Mouse (Mus musculus) megakaryocyte, adult 5-6 weeks (primary cell): Measurements from ENCODE around the gene Ppp1r36. TPM values are rescaled to one million over a fixed set of nuclear protein-coding genes. Genes with fewer than 3 reads are reported as not detected.
"Not testable (repeated sequence)": the region's sequence is repeated elsewhere in the genome, so short reads cannot be mapped to it uniquely, and the experiment has no call there.

Experiments used
- ATAC-seq: 2 replicates; pipeline ENCODE4 v1.8.0; 2016; ENCODE audit warnings: mild to moderate bottlenecking, inconsistent platforms; ENCODE audit not compliant: poor library complexity, severe bottlenecking
- total RNA-seq, 2 experiments: library from RNA; stranded (forward) in 1 of 2; stranded (reverse) in 1 of 2; fragments of 153-499, 151-499 nt in 1 of 2; fragments of 221-1000, 200-1000 nt in 1 of 2; gene quantifications; 2 replicates each; pipeline versions ENCODE4 v1.2.3 to v1.2.4; 2015 to 2017

Gene Ppp1r36
- total RNA-seq, 2 experiments from 2014 or later, result 0.18 to 0.58 TPM

DNA sequence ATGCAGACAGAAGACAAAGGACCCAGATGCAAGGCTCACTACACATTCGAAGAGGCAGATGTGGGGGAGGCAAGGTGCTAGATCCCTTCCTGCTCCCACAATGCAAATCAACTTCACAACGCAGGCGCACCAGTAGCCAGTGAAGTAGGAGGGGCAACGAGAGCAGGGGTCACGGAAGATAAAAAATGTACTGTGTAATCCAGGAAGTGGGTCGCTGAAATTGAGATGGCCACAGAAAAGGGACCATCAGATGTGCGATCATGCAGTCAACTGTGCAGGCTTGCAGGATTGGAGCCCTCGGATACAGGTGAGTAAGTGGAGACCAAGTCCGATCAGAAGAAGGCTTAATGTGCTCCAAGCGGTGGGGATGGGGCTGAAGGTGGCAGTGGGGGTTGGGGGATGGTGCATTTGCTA, 27.0 kb downstream of the Ppp1r36 start:
- no peak for ATAC-seq

DNA sequence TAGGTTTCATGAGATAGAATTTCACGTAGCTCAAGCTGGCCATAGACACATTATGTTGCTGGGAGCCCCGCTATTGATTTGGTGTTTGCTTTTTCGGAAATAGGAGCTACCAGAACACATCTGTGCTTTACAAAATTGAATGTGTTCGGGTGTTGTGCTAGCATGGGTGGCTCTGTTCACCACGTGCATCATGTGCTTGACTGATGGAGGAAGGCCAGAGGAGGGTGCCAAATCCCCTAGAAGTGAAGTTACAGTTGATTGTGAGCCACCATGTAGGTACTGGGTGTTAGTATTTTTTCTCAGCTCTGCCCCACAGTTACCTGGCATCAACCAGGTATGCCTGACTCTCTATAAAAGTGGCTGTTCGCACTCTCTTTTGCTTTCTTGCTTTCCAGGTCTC, 27.5 kb downstream of the Ppp1r36 start:
- no peak for ATAC-seq

DNA sequence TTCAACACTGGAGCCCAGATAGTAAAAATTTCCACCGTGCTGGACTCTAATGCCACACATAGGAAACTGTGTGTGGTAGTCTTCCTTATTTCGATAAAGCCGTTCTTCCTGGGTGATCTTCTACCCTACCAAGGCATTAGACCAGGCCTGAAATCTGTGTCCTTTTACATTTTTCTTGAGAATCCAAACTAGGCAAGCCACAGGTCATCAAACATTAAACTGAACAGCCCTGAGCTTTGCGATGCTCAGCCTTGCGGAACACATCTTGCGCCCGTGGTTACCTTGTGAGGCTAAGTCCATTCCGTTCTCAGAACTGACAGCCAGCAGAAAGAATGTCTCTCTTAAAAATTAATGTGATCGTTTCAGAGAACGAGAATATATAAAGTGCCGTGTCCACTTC, 28.9 kb downstream of the Ppp1r36 start:
- ATAC-seq, result no peak

DNA sequence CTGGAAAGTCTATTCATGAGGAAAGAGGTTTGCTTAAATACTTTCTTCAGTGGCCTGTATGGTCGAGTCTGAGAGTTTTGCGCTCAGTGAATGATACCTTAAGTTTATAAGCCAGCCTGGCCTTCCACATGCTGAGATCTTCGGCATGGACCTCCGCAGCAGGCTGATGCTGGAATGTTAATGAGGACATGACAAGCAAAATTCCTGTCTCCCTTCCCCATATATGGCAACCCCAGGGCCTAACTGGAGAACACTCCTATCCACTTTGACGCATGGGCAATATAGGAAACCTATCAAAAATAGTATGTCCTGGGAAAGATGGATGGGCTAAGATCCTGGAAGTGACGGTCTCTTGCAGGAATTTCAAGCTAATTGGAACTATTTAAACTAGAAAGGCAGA, 30.8 kb downstream of the Ppp1r36 start:
- no peak for ATAC-seq

DNA sequence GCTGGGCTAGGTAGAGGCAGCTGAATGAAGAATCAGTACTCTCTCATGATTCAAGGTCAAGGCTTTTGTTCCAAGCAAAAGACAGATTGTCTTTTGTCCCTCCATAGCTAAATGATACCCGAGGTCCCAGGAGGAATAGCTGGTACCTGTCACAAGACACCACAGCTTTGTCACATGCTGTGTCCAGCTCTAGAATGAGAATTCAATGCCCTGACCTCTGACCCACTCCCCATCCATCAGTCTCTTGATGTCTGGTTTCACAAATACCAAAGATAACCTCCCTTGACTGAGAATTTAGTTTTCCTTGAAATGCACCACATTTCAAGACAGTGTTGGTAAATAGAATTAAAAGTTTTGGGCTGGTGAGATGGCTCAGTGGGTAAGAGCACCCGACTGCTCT, 34.9 kb downstream of the Ppp1r36 start:
- no peak for ATAC-seq

DNA sequence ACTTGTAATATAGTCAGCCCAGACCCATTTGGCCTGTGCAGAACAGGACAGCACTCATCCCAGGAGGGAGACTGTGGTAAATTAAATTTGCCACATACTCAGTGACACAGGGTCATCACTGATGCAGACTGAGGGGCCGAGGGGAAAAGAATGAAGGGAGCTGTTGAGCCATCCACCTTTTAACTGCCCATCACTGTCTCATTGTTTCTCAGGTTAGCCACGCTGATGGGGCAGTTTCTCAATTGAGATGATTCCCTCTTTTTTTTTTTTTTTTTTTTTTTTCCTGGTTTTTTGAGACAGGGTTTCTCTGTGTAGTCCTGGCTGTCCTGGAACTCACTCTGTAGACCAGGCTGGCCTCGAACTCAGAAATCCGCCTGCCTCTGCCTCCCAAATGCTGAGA, 41.1 kb downstream of the Ppp1r36 start:
- ATAC-seq, result not testable (repeated sequence)

DNA sequence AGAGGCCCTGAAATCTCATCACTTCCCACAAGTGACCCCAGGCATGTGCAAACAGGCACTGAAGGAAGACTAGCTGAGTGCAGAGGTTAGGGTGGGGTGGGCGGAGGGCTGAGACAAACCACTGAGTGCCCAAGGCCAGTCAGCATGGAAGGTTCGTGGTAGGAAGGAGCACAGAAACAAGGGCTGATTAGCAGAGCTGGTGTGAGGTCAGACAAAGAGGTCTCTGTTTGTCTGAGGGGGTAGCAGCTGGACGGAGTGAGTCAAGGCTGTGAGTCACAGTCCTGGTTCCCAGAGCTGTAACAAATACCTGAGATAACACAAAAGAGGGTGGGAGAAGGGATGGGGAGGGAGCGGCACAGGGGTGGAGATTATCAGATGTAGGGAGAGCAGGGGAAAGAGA, 41.7 kb downstream of the Ppp1r36 start:
- no peak for ATAC-seq

DNA sequence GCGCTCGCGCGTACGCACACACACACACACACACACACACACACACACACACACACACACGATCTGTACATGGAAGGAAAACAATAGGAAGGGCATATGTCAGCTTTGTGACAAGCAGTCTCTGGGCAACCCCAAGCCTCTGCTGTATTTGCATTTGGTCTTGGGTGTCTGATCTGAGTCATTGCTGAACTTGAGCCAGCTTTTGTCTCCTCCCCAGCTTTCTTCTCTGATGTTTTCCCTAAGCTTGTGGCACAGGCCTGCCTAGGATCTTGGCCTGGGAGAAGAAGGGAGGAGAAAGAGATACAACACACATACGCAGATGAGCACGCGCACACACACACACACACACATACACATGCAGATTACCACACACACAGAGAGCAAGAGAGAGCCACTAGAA, 46.1 kb downstream of the Ppp1r36 start:
- no peak for ATAC-seq

DNA sequence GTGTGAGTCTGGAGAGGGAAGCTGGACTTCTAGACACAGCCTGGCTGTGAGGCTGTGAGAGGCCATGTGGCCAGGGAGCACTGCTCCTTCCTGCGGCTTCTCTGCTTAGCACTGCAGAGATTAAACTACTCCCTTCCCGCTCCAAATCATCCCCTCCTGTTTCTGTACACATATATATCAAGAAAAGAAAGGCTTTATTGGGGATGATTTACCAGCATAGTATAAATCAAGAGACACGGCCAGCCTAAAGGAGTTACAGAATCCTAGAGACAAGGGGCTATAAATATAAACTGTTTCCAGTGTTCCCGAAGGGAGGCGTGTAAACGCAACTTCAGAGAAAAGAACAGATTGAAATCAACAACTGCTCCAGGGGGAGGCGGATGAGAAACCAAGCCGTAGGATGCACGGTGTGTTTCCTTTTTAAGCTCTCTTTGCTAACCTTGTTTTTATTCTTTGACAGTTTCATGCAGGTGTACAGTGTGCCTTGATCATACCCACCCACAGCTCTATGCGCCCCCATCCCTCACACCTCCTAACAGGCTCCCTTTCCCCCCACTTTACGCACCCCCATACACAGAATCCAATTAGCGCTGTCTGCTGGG, 47.4 kb downstream of the Ppp1r36 start:
- ATAC-seq, result no peak

DNA sequence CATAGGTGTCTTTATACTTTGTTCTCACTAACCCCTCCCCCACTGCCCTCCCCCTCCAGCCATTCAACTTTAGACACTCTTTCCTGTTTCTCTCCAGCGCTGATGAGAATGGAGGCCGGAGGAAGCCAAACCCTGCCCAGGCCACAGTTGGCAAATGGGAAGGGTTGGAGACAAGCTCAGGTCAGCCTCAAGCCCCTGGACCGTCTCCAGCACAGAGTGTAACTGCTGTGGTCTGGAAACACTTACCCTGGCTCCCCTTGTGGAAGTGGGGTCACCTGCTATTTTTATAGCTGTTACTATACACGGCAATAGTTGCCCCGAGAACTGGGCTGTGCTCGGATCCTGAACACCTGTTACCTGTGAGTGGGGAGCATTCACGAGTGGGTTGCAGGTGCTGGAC, 49.3 kb downstream of the Ppp1r36 start:
- no peak for ATAC-seq

DNA sequence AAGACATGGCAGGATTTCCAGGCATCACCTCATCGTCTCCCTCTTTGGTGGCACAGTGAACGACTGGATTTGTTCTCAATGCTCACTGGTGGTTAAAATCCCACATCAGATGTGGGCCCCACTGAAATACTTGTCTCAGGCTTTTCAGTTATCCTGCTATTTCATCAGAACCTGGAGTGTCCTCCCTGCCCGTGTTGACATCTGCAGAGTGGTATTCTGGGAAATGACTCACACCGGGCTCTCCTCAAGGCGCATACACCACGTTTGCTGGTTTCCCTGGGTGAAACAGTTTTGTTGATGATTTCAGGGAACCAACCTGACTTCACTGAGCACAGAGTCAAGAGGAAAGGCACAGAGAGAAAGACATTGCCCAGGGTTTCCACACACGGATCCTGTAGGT, 49.9 kb downstream of the Ppp1r36 start:
- ATAC-seq, result no peak

DNA sequence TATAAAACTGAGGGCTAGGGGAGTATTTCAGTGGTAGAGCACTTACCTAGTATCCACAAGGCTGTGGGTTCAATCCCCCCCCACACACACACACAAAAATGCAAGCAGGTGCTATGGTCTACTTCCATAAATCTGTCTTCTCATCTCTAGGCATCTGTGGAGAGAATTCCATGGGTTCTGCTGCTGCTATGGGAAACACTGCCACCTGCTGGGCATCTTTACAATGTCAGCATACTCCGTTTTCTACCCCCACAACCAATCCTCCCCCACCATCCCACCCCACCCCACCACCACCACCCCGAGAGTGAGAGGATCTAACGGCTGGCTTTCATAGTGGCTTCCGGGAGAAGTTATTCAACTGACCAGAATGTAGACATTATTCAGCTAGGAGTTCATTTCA, 54.7 kb downstream of the Ppp1r36 start:
- ATAC-seq, result peak; percentile 66

DNA sequence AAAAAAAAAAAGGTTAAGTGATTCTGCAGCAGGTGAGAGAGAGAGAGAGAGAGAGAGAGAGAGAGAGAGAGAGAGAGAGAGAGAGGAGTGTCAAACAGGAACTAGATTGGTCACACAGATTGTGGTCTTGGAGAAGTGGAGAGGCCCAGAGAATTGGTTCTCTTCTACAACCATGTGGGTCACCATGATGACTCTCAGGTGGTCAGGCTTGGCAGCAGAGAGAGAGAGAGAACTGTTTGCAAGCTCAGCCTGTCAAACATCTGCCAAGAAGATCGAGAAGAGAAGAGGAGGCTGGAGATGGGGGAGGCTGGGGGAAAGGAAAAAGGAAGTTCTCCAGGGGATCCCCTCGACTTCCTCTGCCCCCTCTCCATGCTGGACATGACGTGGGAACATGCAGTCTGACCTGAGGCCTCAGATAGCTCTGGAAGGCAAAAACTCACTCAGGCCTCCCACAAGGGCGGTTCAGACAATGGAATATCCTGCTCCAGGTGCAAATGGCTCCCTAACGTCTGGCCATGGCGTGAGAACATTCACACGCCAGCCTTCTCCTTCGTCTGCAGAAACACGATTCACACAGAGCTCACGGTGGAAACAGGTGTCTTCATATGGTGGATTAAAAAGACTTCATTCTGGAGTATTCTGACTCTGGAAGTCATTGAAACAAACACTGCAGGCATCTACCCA, 56.4 kb downstream of the Ppp1r36 start:
- ATAC-seq, result peak; percentile 51

DNA sequence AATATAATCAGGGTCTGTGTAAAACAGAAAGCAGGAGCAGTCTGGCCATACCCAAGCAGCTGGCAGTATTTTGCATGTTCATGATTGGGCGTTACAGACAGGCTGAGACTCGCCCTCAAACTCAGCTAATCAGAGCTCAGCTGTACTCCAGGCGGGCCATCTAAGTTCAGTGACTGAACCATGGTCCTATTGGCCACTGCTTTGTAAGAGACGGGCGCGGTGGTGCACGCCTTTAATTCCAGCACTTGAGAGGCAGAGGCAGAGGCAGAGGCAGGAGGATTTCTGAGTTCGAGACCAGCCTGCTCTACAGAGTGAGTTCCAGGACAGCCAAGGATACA, 56.9 kb downstream of the Ppp1r36 start:
- ATAC-seq, result no peak

DNA sequence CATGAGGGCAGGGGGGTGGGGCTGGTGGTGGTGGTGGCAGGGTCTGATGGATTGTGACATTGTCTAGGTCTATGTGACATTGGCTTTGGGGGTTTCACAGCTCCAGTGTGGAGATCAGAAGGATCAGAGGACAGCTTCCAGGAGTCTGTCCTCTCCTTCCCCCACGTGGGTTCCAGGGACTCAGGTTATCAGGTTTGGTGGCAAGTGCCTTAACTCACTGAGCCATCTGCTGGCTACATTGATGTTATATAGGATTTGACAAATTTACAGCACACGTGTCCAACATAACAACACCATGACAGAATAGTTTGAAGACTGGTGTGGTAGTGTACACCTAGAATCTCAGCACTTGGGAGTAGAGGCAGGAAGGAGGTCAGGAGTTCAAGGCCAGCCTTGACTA, 57.5 kb downstream of the Ppp1r36 start:
- no peak for ATAC-seq

DNA sequence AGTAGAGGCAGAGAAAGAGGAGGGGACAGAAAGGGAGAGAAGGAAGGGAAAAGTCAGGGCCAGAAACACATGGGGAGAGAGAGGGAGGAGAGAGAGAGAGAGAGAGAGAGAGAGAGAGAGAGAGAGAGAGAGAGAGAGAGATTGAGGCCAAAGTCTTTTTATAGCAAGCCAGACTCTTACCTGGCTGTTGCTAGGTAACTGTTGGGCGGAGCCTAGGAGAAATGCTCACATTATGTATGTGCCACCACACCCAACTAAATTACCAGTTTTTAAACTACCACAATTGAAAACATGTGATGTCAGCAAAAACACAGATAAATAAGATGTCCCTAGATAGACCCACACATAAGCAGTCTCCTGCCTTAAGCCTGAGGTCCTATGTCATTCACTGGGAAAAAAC, 58.8 kb downstream of the Ppp1r36 start:
- ATAC-seq, result no peak

DNA sequence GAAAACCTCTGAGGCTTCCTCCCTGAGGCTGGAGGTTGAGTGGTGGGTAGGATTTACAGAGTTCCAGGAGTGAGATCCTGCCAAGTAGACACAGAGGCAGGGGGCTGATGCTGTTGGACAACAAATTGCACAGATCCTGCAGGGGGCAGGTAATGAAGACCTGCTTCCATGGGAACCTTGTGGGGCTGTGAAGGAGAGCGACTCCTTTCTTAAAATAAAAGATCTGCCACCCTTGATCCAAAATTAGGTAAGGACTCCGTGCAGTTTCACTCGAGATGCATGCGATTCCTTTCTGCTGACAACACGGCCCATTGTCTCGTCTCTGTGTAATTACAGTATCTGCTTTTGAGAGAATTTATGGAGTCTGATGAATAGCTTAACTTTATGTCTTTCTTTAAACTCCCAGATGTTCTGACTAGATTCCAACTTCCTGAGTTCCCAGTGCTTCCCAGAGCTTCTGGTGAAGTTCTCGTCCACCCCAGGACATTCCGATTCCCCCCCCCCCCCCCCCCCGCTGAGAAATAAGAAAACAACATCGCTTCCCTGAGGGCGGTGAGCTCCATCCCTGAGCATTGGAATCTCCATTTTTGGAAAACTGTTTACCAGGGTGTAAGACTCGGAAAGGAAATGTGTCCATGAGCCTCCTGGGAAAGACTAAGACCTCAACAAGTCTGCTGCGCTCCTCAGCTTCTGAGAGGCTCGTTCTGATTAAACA, 61.1 kb downstream of the Ppp1r36 start:
- no peak for ATAC-seq

DNA sequence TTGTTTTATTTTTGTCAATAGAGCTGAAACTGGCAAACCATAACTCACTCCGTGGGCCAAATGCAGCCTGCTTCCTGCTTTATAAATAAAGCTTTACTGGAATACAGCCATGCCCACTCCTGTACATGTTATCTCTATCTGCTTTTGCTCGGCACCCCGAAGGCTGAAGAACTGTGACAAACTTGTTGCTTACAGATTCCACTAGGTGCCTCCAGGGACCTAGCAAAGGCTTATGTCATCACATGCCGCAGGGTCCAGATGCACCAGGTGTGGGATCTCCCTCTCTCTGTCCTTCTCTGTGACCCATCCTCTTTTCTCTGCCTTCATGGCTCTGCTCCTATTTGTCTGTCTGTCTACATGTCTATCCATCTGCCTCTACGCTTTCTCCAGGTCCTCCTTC, 61.8 kb downstream of the Ppp1r36 start:
- no peak for ATAC-seq

DNA sequence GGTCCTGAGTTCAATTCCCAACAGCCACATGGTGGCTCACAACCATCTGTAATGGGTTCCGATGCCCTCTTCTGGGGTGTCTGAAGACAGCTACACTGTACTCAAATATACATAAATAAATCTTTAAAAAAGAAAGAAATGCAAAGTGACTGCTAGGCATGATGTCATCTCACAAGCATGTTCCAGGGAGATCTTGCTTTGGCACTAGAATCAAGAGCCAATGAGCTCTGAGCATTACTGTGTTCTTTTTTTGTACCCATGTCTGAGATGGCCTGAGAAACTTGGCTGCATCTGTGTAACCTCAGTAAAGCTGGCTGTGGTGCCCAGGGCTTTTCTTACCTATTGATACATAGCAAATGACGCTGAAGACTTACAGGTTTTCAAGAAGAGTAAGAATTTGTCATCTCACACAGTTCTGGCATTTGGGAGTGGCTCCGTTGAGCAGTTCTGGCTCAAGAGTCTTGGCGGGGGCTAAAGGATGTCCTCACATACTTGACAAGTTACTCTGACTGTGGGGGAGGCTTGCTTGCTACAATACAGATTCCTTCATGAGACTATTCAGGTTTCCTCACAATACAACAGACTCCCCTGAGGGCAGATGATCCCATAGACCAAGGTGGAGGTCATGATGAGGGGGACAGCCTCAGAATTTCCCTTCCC, 62.6 kb downstream of the Ppp1r36 start:
- ATAC-seq, result no peak

DNA sequence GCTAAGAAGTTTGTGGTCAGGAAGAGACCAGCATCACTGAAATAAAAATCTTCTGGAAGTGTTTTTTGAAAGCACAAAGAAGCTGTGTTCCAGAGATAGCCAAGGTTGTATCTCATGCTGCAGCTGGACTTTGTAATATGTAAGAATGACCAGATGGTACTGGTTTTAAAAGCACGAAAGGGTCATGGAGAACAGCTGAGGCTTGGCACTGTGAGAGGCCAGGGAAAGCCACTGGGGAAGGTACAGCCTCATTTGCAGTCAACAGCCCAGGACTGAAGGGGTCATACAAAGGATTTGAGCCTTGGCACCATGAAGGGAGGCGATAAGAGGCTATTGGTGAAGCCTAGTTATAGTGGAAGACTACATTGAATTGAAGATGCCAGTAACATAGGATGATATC, 65.1 kb downstream of the Ppp1r36 start:
- ATAC-seq, result no peak

DNA sequence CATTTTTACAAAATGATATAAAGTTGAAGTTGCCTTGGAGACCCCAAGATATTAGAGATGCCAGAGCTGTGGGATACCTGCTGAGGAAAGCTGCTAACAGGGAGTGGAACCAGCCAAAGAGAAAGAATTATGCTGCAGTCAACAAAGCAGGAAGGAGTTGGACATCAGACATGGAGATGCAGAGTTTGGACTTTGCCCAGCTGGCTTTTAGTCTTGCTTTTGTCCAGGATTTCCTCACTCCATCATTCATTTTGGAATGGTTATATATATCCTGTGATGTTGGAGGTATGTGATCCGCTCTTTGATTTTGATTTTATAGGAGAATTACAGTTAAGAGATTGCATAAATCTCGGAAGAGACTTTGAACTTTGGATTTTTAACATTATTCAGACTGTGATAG, 65.6 kb downstream of the Ppp1r36 start:
- no peak for ATAC-seq

DNA sequence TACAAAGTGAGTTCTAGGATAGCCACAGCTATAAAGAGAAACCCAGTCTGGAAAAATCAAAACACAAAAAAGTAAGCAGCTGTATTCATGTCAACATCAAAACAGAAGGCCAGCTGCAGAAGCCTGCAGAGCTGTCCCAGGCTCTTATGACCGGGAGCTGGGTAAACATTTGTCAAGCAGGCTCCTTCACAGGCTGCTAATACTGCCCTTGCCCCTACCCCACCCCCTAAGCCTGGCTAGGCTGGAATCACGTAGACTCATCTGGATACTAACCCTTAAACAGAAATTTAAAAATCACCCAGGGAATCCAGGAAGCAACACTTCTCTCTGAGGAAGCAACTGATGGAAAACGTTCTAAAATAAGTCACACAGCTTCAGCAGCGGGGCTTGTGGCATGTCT, 67.5 kb downstream of the Ppp1r36 start:
- ATAC-seq, result no peak
